Mouse (Mus musculus): ENCODE data around the gene Klf9.

DNA sequence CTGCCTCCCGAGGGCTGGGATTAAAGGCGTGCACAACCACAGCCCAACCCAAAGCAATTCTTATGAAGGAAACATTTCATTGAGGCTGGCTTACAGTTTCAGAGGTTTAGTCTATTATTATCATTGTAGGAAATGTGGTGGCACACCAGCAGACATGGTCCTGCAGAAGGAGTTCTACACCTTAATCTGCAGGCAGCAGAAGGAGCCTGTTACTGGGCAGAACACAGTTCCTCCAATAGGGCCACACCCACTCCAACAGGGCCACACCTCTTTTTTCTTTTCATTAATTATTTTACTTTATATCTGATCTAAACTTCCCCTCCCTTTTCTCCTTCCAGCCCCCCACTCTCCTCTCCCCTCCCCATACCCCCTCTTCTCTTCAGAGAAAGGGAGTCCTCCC is 11.1 kb upstream of the Klf9 start:
- TF ChIP-seq CTCF (IDR thresholded peaks at IDR 0.05; ENCODE audit: control insufficient read depth, insufficient read depth, low read length) (no peak), POLR2A (IDR thresholded peaks at IDR 0.05; ENCODE audit: borderline replicate concordance, control insufficient read depth, low read depth, low read length) (no peak)

Measured in bone marrow, adult 2 months (tissue).